Mouse (Mus musculus): Measurements from ENCODE around the gene Polr3b. TPM values are rescaled to one million over a fixed set of nuclear protein-coding genes. Genes with fewer than 3 reads are reported as not detected.
A peak's percentile ranks its signal among the peaks of the same experiment; 100 is the strongest.

Gene Polr3b
- polyA plus RNA-seq, 1 experiment from 2014 or later, result 8.0 TPM

DNA sequence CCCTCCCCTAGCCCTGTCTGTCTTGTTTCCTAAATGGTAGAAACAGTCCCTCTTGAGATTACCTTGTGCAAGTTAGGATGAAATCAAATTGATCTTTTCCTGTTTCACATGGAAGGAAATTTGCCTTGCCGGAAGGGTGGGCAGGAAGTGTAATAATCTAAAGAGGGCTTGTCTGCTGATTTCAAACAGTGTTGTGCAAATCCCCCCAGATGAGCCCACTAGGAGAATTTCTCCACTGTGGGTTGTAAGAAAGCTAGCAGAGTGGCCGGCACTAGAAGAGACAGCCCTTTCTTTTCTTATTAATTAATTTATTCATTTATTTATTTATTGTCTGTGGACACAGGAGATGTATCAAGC is 36.8 kb upstream of the Polr3b start:
- Histone ChIP-seq H3K4me3 (no peak overlapping the region), H3K4me2 (no peak overlapping the region), H3K4me1 (replicated peaks) (peaks cover 33% of the 10 kb centered on the region), H3K27me3 (no peaks in the 10 kb centered on the region), H3K36me3 (peaks cover 10% of the 10 kb centered on the region; the same call in 1 of the 2 replicates), H3K27ac (no peak overlapping the region), H3K9ac (no peak overlapping the region), H3K9me3 (replicated peaks) (no peaks in the 10 kb centered on the region)
- 68% methylated on average over 2 of the region's 2 CpGs for WGBS
- no peak for ATAC-seq (replicated peaks; ENCODE audit: insufficient number of reproducible peaks, insufficient read depth, low FRiP score, low read depth)

DNA sequence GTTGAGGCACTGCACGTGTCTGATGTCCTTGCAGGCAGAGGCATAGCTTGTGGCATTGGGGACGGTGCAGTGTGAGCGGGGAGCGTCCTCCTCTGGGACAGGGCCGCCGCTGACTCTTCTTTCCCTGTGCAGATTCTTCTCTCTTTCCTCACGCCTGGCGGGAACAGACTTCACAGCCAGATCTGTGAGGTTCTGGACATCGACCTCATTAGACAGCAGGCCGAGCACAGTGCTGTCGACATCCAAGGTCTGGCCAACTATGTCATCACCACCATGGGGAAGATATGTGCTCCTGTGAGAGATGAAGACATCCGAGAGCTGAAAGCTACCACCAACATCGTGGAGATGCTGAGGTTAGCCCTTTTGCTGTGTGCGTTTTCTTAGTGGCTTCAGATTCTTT is 31.1 kb upstream of the Polr3b start:
- H3K9me3 ChIP-seq (replicated peaks), result no peaks in the 10 kb centered on the region
- no peak overlapping the region for H3K4me3 ChIP-seq
- peaks cover 34% of the 10 kb centered on the region; the same call in 1 of the 2 replicates for H3K36me3 ChIP-seq
- no peak overlapping the region for H3K4me2 ChIP-seq
- H3K27ac ChIP-seq, result no peak overlapping the region
- H3K27me3 ChIP-seq, result no peaks in the 10 kb centered on the region
- no peak overlapping the region for H3K9ac ChIP-seq
- WGBS, result 68% methylated on average over 14 of the region's 14 CpGs
- no peak for ATAC-seq (replicated peaks; ENCODE audit: insufficient number of reproducible peaks, insufficient read depth, low FRiP score, low read depth)
- H3K4me1 ChIP-seq (replicated peaks), result 0 out of 2 replicates have a peak, but pooled peaks cover 2% of the 10 kb centered on the region

DNA sequence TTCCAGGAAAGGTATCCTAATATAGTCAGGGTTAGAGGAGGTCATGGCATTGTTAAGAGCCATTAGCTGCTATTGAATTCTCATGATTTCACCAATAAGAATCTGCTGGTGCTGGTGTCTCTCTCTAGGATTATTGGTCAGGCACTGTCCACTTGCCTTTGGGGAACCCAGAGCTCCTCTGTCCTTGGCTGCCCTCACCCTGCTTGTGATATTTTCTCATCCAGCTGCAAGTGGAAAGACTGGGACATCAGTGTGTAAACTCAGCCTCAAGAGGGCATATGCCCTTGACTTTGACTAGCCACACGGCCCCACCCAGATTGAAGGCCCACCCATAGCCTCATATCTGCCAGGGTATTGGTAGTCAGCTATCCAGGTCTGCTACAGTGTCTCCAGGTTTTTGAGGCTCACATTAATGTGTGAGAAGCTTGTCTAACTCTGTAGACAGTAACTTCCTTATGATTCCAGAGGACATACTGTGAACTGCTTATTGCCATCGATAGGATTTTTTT is 30.4 kb upstream of the Polr3b start:
- Histone ChIP-seq H3K36me3 (peaks cover 34% of the 10 kb centered on the region; the same call in 1 of the 2 replicates), H3K4me2 (no peak overlapping the region), H3K4me1 (replicated peaks) (peaks cover 9% of the 10 kb centered on the region), H3K27ac (no peak overlapping the region), H3K9ac (no peak overlapping the region), H3K27me3 (no peaks in the 10 kb centered on the region), H3K4me3 (no peak overlapping the region), H3K9me3 (replicated peaks) (no peaks in the 10 kb centered on the region)
- 83% methylated on average over 2 of the region's 2 CpGs for WGBS
- ATAC-seq (replicated peaks; ENCODE audit: insufficient number of reproducible peaks, insufficient read depth, low FRiP score, low read depth), result no peak

DNA sequence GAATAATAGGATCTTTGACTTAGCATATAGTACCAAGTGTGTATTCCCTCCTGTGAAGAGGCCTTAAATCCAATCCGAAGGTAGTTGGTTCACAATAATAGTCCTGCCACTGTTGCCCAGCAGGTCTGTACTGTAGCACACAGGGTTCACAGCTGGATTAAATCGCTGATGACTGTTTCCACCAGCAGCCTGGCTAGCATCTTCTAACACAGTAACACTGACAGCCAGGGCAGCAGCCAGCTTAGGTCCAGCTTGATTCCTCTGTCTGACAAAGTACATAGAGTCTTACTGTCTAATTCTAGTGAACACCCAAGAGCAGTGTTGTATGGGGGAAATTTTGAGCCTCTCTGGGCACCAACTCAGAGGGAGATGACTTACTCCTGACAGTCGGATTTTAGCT is 29.3 kb upstream of the Polr3b start:
- no peak overlapping the region for H3K9ac ChIP-seq
- H3K4me2 ChIP-seq, result no peak overlapping the region
- WGBS, result 56% methylated on average over 3 of the region's 3 CpGs
- H3K4me1 ChIP-seq (replicated peaks), result peaks cover 20% of the 10 kb centered on the region
- H3K4me3 ChIP-seq, result no peak overlapping the region
- no peaks in the 10 kb centered on the region for H3K9me3 ChIP-seq (replicated peaks)
- H3K27me3 ChIP-seq, result no peaks in the 10 kb centered on the region
- no peak for ATAC-seq (replicated peaks; ENCODE audit: insufficient number of reproducible peaks, insufficient read depth, low FRiP score, low read depth)
- no peak overlapping the region for H3K27ac ChIP-seq
- peaks cover 31% of the 10 kb centered on the region; the same call in 1 of the 2 replicates for H3K36me3 ChIP-seq

DNA sequence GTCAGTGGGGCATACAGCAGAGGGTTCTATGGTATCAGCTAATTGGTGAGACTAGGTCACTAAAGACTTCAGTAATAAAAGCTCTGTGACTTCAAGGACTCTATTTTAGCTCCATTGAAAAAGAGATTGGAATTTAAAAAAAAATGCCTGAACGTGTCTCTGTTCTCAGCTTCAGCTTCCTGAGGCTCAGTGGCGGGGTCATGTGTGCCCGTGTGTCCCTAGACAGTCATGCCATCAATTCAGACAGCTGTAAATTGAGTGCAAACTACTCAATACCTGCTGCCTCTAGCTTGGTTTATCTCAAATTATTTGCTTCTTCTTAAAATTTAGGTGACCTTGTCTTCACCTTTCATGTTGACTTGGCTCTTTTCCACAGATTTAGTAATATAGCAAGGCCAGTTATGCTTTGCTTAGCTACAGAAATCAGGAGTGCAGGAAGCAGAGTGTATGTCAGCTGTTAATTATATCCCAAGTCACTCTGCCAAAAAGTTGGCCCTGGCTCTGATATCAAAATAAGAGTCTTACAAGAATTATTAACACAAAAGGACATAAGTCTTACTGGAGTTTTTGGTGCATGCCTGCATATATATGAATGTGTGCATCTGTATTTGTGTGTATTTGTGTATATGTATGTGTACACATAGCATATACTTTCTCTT is 24.8 kb upstream of the Polr3b start:
- Histone ChIP-seq H3K4me1 (replicated peaks) (peaks cover 21% of the 10 kb centered on the region), H3K9ac (no peak overlapping the region), H3K4me2 (peak overlapping the region; percentile 33), H3K4me3 (no peak overlapping the region), H3K27me3 (no peaks in the 10 kb centered on the region), H3K27ac (peak overlapping the region; percentile 89), H3K9me3 (replicated peaks) (no peaks in the 10 kb centered on the region), H3K36me3 (peaks cover 5% of the 10 kb centered on the region; the same call in 1 of the 2 replicates)
- ATAC-seq (replicated peaks; ENCODE audit: insufficient number of reproducible peaks, insufficient read depth, low FRiP score, low read depth), result peak; percentile 75; the same call in 1 of the 2 replicates
- 13% methylated on average over 3 of the region's 3 CpGs for WGBS

DNA sequence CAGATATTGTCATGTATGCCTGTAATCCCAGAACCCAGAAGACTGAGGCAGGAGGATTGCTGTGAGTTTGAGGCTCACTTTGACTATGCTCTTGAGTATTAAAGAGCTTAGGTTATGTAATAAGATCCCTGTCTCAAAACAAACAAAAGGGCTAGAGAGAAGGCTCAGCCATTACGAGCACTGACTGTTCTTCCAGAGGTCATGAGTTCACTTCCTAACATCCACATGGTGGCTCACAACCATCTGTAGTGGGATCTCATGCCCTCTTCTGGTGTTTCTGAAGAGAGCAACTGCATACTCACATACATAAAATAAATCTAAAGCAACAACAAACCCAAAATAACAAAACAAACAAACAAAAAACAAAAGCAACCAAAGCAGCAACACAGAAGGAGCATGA is 23.9 kb upstream of the Polr3b start:
- Histone ChIP-seq H3K9ac (no peak overlapping the region), H3K4me3 (no peak overlapping the region), H3K27ac (peak overlapping the region; percentile 89), H3K4me1 (replicated peaks) (peaks cover 21% of the 10 kb centered on the region), H3K4me2 (no peak overlapping the region), H3K9me3 (replicated peaks) (no peaks in the 10 kb centered on the region), H3K36me3 (0 out of 2 replicates have a peak, but pooled peaks cover 3% of the 10 kb centered on the region), H3K27me3 (no peaks in the 10 kb centered on the region)
- no peak for ATAC-seq (replicated peaks; ENCODE audit: insufficient number of reproducible peaks, insufficient read depth, low FRiP score, low read depth)
- 63% methylated on average over 1 of the region's 1 CpGs for WGBS

DNA sequence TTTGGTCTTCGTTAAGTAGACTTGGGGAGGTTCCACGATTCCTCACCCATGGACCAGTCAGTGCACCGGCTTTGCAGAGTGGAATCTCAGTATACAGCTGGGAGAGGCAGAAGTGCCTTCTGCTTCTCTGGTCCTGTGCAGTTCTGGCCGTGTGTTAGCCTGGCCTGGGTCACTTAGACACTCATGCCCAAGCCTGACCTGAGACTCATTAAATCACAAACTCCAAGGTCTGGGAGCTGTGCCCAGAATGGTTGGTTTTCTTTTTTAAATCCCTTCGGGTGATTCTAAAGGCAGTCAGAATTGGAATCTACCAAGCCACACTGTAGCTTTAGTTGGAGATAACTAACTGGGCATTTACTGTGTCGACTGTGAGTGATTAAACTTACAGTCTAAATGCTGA is 22.0 kb upstream of the Polr3b start:
- Histone ChIP-seq H3K27ac (no peak overlapping the region), H3K4me2 (no peak overlapping the region), H3K4me3 (no peak overlapping the region), H3K36me3 (peaks cover 6% of the 10 kb centered on the region; the same call in 1 of the 2 replicates), H3K9me3 (replicated peaks) (no peaks in the 10 kb centered on the region), H3K4me1 (replicated peaks) (peaks cover 21% of the 10 kb centered on the region), H3K9ac (no peak overlapping the region), H3K27me3 (no peaks in the 10 kb centered on the region)
- no peak for ATAC-seq (replicated peaks; ENCODE audit: insufficient number of reproducible peaks, insufficient read depth, low FRiP score, low read depth)
- WGBS, result 76% methylated on average over 6 of the region's 6 CpGs

DNA sequence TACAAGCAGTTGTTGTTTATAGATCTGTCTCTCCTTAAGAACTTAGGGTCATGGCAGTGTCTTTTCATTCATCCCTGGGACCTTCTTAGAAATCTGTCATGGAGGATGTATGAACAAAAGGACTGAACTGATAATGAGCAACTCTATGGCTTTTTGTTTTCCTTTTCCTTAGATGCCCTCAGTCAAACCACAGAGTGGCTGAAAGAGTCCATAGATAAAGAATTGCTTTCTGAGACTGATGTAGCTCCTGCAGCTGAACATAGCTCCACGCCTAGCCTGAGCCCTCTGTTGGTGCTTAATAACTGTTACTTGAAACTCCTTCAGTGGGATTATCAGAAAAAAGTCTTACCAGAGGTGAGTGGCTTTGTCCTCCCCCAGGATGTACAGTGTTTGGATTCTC is 17.8 kb upstream of the Polr3b start:
- Histone ChIP-seq H3K9me3 (replicated peaks) (no peaks in the 10 kb centered on the region), H3K27me3 (no peaks in the 10 kb centered on the region), H3K4me2 (no peak overlapping the region), H3K9ac (no peak overlapping the region), H3K4me1 (replicated peaks) (peaks cover 10% of the 10 kb centered on the region), H3K36me3 (peaks cover 23% of the 10 kb centered on the region; the same call in 1 of the 2 replicates), H3K27ac (no peak overlapping the region), H3K4me3 (no peak overlapping the region)
- whole genome bisulfite sequencing, result 73% methylated on average over 1 of the region's 1 CpGs
- ATAC-seq (replicated peaks; ENCODE audit: insufficient number of reproducible peaks, insufficient read depth, low FRiP score, low read depth), result no peak

DNA sequence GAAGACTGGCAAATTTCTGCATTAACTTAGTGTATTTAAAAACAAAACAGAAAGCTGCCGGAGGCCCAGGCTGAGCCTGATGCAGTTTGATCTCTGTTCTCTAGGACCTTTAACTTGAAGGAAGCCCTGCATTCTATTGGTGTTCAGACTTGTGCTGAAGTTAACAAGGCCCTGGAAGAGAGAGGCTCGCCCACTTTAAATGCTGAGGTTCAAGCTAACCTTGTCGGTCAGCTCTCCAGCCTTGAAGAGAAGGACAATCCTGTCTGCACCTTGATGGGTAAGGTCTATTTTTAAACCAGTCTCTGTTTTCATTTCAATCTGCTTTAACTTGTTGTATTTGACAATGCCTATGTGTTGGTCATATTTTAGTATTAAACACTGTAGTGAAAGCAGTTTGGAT is 13.7 kb upstream of the Polr3b start:
- peak overlapping the region; percentile 75 for H3K27ac ChIP-seq
- H3K4me1 ChIP-seq (replicated peaks), result peaks cover 43% of the 10 kb centered on the region
- H3K27me3 ChIP-seq, result no peaks in the 10 kb centered on the region
- WGBS, result 43% methylated on average over 3 of the region's 3 CpGs
- peak overlapping the region; percentile 24 for H3K4me2 ChIP-seq
- H3K4me3 ChIP-seq, result no peak overlapping the region
- H3K36me3 ChIP-seq, result peaks cover 23% of the 10 kb centered on the region; the same call in 1 of the 2 replicates
- H3K9ac ChIP-seq, result no peak overlapping the region
- no peaks in the 10 kb centered on the region for H3K9me3 ChIP-seq (replicated peaks)
- peak; percentile 57; the same call in 1 of the 2 replicates for ATAC-seq (replicated peaks; ENCODE audit: insufficient number of reproducible peaks, insufficient read depth, low FRiP score, low read depth)

DNA sequence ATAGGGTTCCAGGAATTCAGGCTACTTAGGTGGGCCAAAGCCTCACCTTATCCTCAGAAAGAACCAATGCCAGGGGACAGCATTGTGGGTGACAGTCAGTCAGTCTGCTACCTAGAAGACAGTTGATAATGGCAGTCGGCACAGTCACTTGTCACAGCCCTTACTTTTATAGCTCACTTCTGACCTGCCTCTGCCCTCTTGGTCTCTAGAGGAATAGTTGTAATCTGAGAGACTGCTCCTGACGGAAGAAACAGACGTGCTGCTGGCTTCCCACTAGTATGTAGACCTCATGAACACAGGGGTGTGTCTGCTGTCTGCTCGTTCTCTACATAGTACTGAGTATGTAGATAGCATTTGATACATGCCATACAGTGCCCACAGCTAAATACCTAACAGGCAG is 11.8 kb upstream of the Polr3b start:
- Histone ChIP-seq H3K4me3 (no peak overlapping the region), H3K9me3 (replicated peaks) (no peaks in the 10 kb centered on the region), H3K27me3 (no peaks in the 10 kb centered on the region), H3K27ac (peak overlapping the region; percentile 75), H3K4me1 (replicated peaks) (peaks cover 43% of the 10 kb centered on the region), H3K4me2 (no peak overlapping the region), H3K9ac (no peak overlapping the region), H3K36me3 (peaks cover 22% of the 10 kb centered on the region; the same call in 1 of the 2 replicates)
- WGBS, result 15% methylated on average over 4 of the region's 4 CpGs
- no peak; the same call in 1 of the 2 replicates for ATAC-seq (replicated peaks; ENCODE audit: insufficient number of reproducible peaks, insufficient read depth, low FRiP score, low read depth)

DNA sequence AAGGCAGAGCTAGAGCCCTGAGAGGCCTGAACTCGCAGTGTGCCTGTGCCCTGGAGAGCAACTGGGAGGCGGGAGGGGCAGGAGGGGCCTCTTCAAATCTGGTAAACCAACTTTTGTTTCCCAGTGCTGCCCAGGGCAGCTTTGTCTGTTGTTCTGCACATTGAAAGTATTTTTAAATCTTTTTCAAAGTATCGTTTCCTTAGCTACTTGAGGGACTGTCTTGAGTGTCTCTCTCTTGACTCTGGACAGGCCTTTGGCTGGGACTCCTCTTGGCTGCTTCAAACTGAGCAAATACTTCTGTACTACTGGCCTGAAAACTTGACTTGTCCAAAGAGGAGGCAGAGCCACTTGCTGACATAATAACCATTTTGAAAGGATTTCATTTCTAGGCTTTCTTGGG is 11.3 kb upstream of the Polr3b start:
- no peak overlapping the region for H3K4me3 ChIP-seq
- no peak for ATAC-seq (replicated peaks; ENCODE audit: insufficient number of reproducible peaks, insufficient read depth, low FRiP score, low read depth)
- peaks cover 17% of the 10 kb centered on the region; the same call in 1 of the 2 replicates for H3K36me3 ChIP-seq
- peaks cover 45% of the 10 kb centered on the region for H3K4me1 ChIP-seq (replicated peaks)
- H3K9me3 ChIP-seq (replicated peaks), result no peaks in the 10 kb centered on the region
- H3K9ac ChIP-seq, result no peak overlapping the region
- WGBS, result 53% methylated on average over 3 of the region's 3 CpGs
- no peak overlapping the region for H3K4me2 ChIP-seq
- H3K27me3 ChIP-seq, result no peaks in the 10 kb centered on the region
- H3K27ac ChIP-seq, result peak overlapping the region; percentile 75

DNA sequence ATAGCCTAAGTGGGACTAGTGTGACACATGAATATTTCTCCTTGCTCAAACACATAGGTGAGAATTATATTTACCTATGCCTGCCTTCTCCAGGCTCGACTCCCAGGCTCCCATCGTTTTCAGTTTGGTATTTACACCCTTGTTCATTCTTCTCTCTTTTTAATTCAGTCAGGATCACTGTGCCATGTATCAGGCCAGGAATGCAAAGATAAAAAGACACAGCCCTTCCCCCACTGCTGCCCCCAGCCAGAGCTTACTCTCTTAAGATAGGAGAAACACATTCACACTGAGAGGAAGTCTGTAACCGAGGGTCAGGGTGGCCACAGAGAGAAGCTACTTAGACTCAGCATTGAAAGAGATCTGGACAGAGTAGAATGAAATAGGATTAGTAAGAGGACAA is 10.4 kb upstream of the Polr3b start:
- peaks cover 45% of the 10 kb centered on the region for H3K4me1 ChIP-seq (replicated peaks)
- peak overlapping the region; percentile 75 for H3K27ac ChIP-seq
- 34% methylated on average over 3 of the region's 3 CpGs for WGBS
- ATAC-seq (replicated peaks; ENCODE audit: insufficient number of reproducible peaks, insufficient read depth, low FRiP score, low read depth), result no peak
- no peak overlapping the region for H3K4me3 ChIP-seq
- H3K36me3 ChIP-seq, result peaks cover 9% of the 10 kb centered on the region; the same call in 1 of the 2 replicates
- no peak overlapping the region for H3K9ac ChIP-seq
- no peaks in the 10 kb centered on the region for H3K27me3 ChIP-seq
- H3K4me2 ChIP-seq, result no peak overlapping the region
- H3K9me3 ChIP-seq (replicated peaks), result no peaks in the 10 kb centered on the region
